Mouse (Mus musculus) forebrain, embryonic 14.5 days (tissue): ENCODE measurements around the gene Msi2. TPM values are rescaled to one million over a fixed set of nuclear protein-coding genes. Genes with fewer than 3 reads are reported as not detected.

ENCODE experiments used
- ATAC-seq: fragments of 200-750 bp; cut with Nextera tagmentation; 2 replicates; pipeline ENCODE4 v1.8.0; 2017; ENCODE audit warnings: mild to moderate bottlenecking, moderate library complexity
- DNase-seq: peaks from one replicate; pipeline ENCODE4 v3.0.0-alpha.2; 2015; ENCODE audit warnings: low spot score
- H3K27ac ChIP-seq: fragments of 300-500 bp; sonication (generic); 2 replicates; pipeline ENCODE4 v1.5.1; 2014; ENCODE audit warnings: low read depth, mild to moderate bottlenecking, control low read depth, low read length, moderate library complexity
- H3K27me3 ChIP-seq: fragments of 300-500 bp; sonication (generic); replicated peaks from 2 replicates; pipeline ENCODE4 v1.6.1; 2014; ENCODE audit warnings: low read length, control low read depth, mixed read lengths; ENCODE audit not compliant: control insufficient read depth, insufficient read depth
- H3K36me3 ChIP-seq: fragments of 300-500 bp; sonication (generic); 2 replicates; pipeline ENCODE4 v1.6.1; 2014; ENCODE audit warnings: low read length, control low read depth; ENCODE audit not compliant: control insufficient read depth, insufficient read depth
- H3K4me1 ChIP-seq: fragments of 300-500 bp; sonication (generic); 2 replicates; pipeline ENCODE4 v1.6.1; 2014; ENCODE audit warnings: antibody characterized with exemption, low read length, control low read depth; ENCODE audit not compliant: control insufficient read depth, insufficient read depth
- H3K4me2 ChIP-seq: fragments of 300-500 bp; sonication (generic); 2 replicates; pipeline ENCODE4 v1.6.1; 2014; ENCODE audit warnings: mild to moderate bottlenecking, control low read depth, low read length
- H3K4me3 ChIP-seq: fragments of 300-500 bp; sonication (generic); 2 replicates; pipeline ENCODE4 v1.5.1; 2014; ENCODE audit warnings: low read depth, low read length, control low read depth
- H3K9ac ChIP-seq: fragments of 300-500 bp; sonication (generic); 2 replicates; pipeline ENCODE4 v1.6.1; 2014; ENCODE audit warnings: mild to moderate bottlenecking, low read length, control low read depth, moderate library complexity
- H3K9me3 ChIP-seq: fragments of 300-500 bp; sonication (generic); replicated peaks from 2 replicates; pipeline ENCODE4 v1.6.1; 2016; ENCODE audit warnings: low read length, control low read depth, mixed read lengths; ENCODE audit not compliant: control insufficient read depth
- WGBS: fragments of 180-500 bp; shearing (Covaris S2); extraction: QIAGEN DNeasy Blood & Tissue Kit; methylation state at CpG from one replicate; pipeline ENCODE4 v1.1.7; 2014; 5-methylcytosine and 5-hydroxymethylcytosine counted together
- polyA plus RNA-seq: library from polyadenylated mRNA; unstranded; fragments of >200 nt; fragmentation: Nextera tagmentation; extraction: Ambion mirVana; gene quantifications from 2 replicates; pipeline ENCODE4 v1.2.1, GENCODE M21; 2014

The Msi2 gene
- polyA plus RNA-seq, 1 experiment from 2014 or later = 19.9 TPM

- 95% methylated on average over 8 of the region's 8 CpGs for WGBS
- Histone ChIP-seq H3K4me3 (no peak overlapping the region), H3K27ac (no peak overlapping the region), H3K27me3 (no peaks in the 10 kb centered on the region), H3K9me3 (no peaks in the 10 kb centered on the region), H3K36me3 (no peaks in the 10 kb centered on the region), H3K4me2 (no peak overlapping the region), H3K4me1 (peaks cover 25% of the 10 kb centered on the region), H3K9ac (no peak overlapping the region)
- DNase-seq = no peak
- no peak for ATAC-seq
Observed at GRCm38 (mm10) chr11:88331722-88332121, 386.6 kb downstream of the Msi2 start.

- H3K9me3 ChIP-seq = no peaks in the 10 kb centered on the region
- no peaks in the 10 kb centered on the region for H3K27me3 ChIP-seq
- no peak overlapping the region for H3K4me2 ChIP-seq
- 37% methylated on average over 11 of the region's 11 CpGs for WGBS
- H3K9ac ChIP-seq = no peak overlapping the region
- peaks cover 25% of the 10 kb centered on the region for H3K4me1 ChIP-seq
- H3K4me3 ChIP-seq = no peak overlapping the region
- H3K27ac ChIP-seq = 0 out of 2 replicates have a peak overlapping the region, but pooled peaks have one; percentile 29
- DNase-seq (peak; percentile 83), ATAC-seq (peak; percentile 65)
- H3K36me3 ChIP-seq = no peaks in the 10 kb centered on the region
Observed at GRCm38 (mm10) chr11:88330799-88331198, 387.5 kb downstream of the Msi2 start.

GRCm38 (mm10) chr11:88328813-88329595, 389.3 kb downstream of the Msi2 start:
- 56% methylated on average over 17 of the region's 17 CpGs for WGBS
- peak; percentile 66 for ATAC-seq

GRCm38 (mm10) chr11:88327016-88327415, 391.3 kb downstream of the Msi2 start:
- DNase-seq (no peak), ATAC-seq (no peak)
- Histone ChIP-seq H3K27me3 (no peaks in the 10 kb centered on the region), H3K9ac (no peak overlapping the region), H3K36me3 (no peaks in the 10 kb centered on the region), H3K27ac (no peak overlapping the region), H3K9me3 (no peaks in the 10 kb centered on the region), H3K4me1 (peaks cover 25% of the 10 kb centered on the region), H3K4me2 (no peak overlapping the region), H3K4me3 (no peak overlapping the region)
- WGBS = 4% methylated on average over 4 of the region's 4 CpGs

More at GRCm38 (mm10) chr11:88328813-88329595, 389.3 kb downstream of the Msi2 start:
- Histone ChIP-seq H3K27ac (no peak overlapping the region; the same call in 1 of the 2 replicates), H3K36me3 (no peaks in the 10 kb centered on the region), H3K9ac (no peak overlapping the region), H3K9me3 (no peaks in the 10 kb centered on the region), H3K27me3 (no peaks in the 10 kb centered on the region), H3K4me2 (no peak overlapping the region), H3K4me3 (no peak overlapping the region), H3K4me1 (peaks cover 25% of the 10 kb centered on the region)
- DNase-seq = peak; percentile 90

- H3K9me3 ChIP-seq = no peaks in the 10 kb centered on the region
- ATAC-seq (no peak), DNase-seq (no peak)
- H3K27ac ChIP-seq = no peak overlapping the region
- no peak overlapping the region for H3K4me3 ChIP-seq
- peaks cover 7% of the 10 kb centered on the region for H3K4me1 ChIP-seq
- H3K36me3 ChIP-seq = no peaks in the 10 kb centered on the region
- H3K4me2 ChIP-seq = no peak overlapping the region
- H3K27me3 ChIP-seq = no peaks in the 10 kb centered on the region
- WGBS = 64% methylated on average over 5 of the region's 5 CpGs
- no peak overlapping the region for H3K9ac ChIP-seq
Observed at GRCm38 (mm10) chr11:88318850-88319249, 399.5 kb downstream of the Msi2 start.

GRCm38 (mm10) chr11:88315393-88315792, 402.9 kb downstream of the Msi2 start:
- Histone ChIP-seq H3K9ac (no peak overlapping the region), H3K27me3 (no peaks in the 10 kb centered on the region), H3K36me3 (no peaks in the 10 kb centered on the region), H3K4me1 (peaks cover 12% of the 10 kb centered on the region), H3K9me3 (no peaks in the 10 kb centered on the region), H3K4me3 (no peak overlapping the region), H3K4me2 (no peak overlapping the region), H3K27ac (no peak overlapping the region)
- WGBS = 94% methylated on average over 5 of the region's 5 CpGs
- DNase-seq (no peak), ATAC-seq (no peak)

GRCm38 (mm10) chr11:88314471-88314870, 403.8 kb downstream of the Msi2 start:
- Histone ChIP-seq H3K27ac (no peak overlapping the region), H3K9me3 (no peaks in the 10 kb centered on the region), H3K27me3 (no peaks in the 10 kb centered on the region), H3K36me3 (no peaks in the 10 kb centered on the region), H3K9ac (no peak overlapping the region), H3K4me1 (peaks cover 12% of the 10 kb centered on the region), H3K4me2 (no peak overlapping the region), H3K4me3 (no peak overlapping the region)
- WGBS = 69% methylated on average over 6 of the region's 6 CpGs
- DNase-seq (no peak), ATAC-seq (no peak)

GRCm38 (mm10) chr11:88313512-88313911, 404.8 kb downstream of the Msi2 start:
- no peak overlapping the region for H3K4me3 ChIP-seq
- no peak overlapping the region for H3K4me2 ChIP-seq
- no peaks in the 10 kb centered on the region for H3K36me3 ChIP-seq
- H3K9me3 ChIP-seq = no peaks in the 10 kb centered on the region
- H3K27me3 ChIP-seq = no peaks in the 10 kb centered on the region
- 46% methylated on average over 8 of the region's 8 CpGs for WGBS
- no peak for DNase-seq
- no peak overlapping the region for H3K27ac ChIP-seq
- peaks cover 15% of the 10 kb centered on the region for H3K4me1 ChIP-seq
- no peak for ATAC-seq
- no peak overlapping the region for H3K9ac ChIP-seq

GRCm38 (mm10) chr11:88311606-88312005, 406.7 kb downstream of the Msi2 start:
- H3K36me3 ChIP-seq = no peaks in the 10 kb centered on the region
- no peak for DNase-seq
- H3K4me2 ChIP-seq = no peak overlapping the region
- no peak overlapping the region for H3K9ac ChIP-seq
- peaks cover 12% of the 10 kb centered on the region for H3K4me1 ChIP-seq
- 74% methylated on average over 7 of the region's 7 CpGs for WGBS
- no peak overlapping the region for H3K4me3 ChIP-seq
- ATAC-seq = no peak
- no peak overlapping the region for H3K27ac ChIP-seq
- H3K27me3 ChIP-seq = no peaks in the 10 kb centered on the region
- H3K9me3 ChIP-seq = no peaks in the 10 kb centered on the region
